Mouse (Mus musculus): ENCODE results near the gene Ifi204.
"Not testable (repeated sequence)": the region's sequence is repeated elsewhere in the genome, so short reads cannot be mapped to it uniquely, and the experiment has no call there.

- not testable (repeated sequence) for TF ChIP-seq CTCF (IDR thresholded peaks at IDR 0.05; ENCODE audit: low read depth, low read length); EP300 (IDR thresholded peaks at IDR 0.05; ENCODE audit: insufficient read depth, low read depth, low read length)
These were observed 36.0 kb upstream of the Ifi204 start for GRCm38 (mm10) chr1:173802689-173803281.
